Mouse (Mus musculus) heart, adult 2 months (tissue): Measurements from ENCODE around the gene Tfeb. TPM values are rescaled to one million over a fixed set of nuclear protein-coding genes. Genes with fewer than 3 reads are reported as not detected.

Experiments used
- DNase-seq, 2 experiments: peaks; one replicate each; pipeline ENCODE4 v3.0.0; 2021
- H3K27ac ChIP-seq: fragments of 200-600 bp; 2 replicates; pipeline ENCODE4 v1.8.1; 2022
- H3K27me3 ChIP-seq: fragments of 200-500 bp; 2 replicates; pipeline ENCODE4 v1.6.1; 2012; ENCODE audit warnings: mild to moderate bottlenecking, low read length, inconsistent platforms, mixed read lengths; ENCODE audit not compliant: control insufficient read depth, insufficient read depth
- H3K36me3 ChIP-seq: fragments of 200-500 bp; 2 replicates; pipeline ENCODE4 v1.6.1; 2012; ENCODE audit warnings: low read length, inconsistent platforms; ENCODE audit not compliant: control insufficient read depth, insufficient read depth
- H3K4me1 ChIP-seq: fragments of 200-500 bp; 2 replicates; pipeline ENCODE4 v1.6.1; 2011; ENCODE audit warnings: low read length; ENCODE audit not compliant: control insufficient read depth, insufficient read depth
- H3K4me3 ChIP-seq: fragments of 200-600 bp; 2 replicates; pipeline ENCODE4 v1.8.1; 2022
- H3K79me2 ChIP-seq: fragments of 200-500 bp; replicated peaks from 2 replicates; pipeline ENCODE4 v1.6.1; 2012; ENCODE audit warnings: mild to moderate bottlenecking, inconsistent platforms, low read length, moderate library complexity, mixed read lengths; ENCODE audit not compliant: control insufficient read depth, insufficient read depth
- H3K9ac ChIP-seq: fragments of 200-500 bp; 2 replicates; pipeline ENCODE4 v1.6.1; 2012; ENCODE audit warnings: low read depth, mild to moderate bottlenecking, control low read depth, inconsistent platforms, low read length, mixed read lengths
- CTCF ChIP-seq: fragments of 200-600 bp; IDR thresholded peaks from 2 replicates; pipeline ENCODE4 v1.8.1; 2022; ENCODE audit warnings: antibody characterized with exemption, mild to moderate bottlenecking, moderate library complexity
- EP300 ChIP-seq: fragments of 200-500 bp; IDR thresholded peaks from 2 replicates; pipeline ENCODE4 v1.6.1; 2011; ENCODE audit warnings: low read depth, low read length, control low read depth; ENCODE audit not compliant: insufficient read depth
- POLR2A ChIP-seq: fragments of 200-500 bp; IDR thresholded peaks from 2 replicates; pipeline ENCODE4 v1.6.1; 2011; ENCODE audit warnings: mild to moderate bottlenecking, low read depth, low read length, control low read depth; ENCODE audit not compliant: insufficient read depth
- WGBS: fragments of 180-500 bp; shearing (Covaris S2); methylation state at CpG from one replicate; pipeline ENCODE4 v1.1.7; 2018; 5-methylcytosine and 5-hydroxymethylcytosine counted together
- intact Hi-C: fragments of 180-260 bp; cut with DNase I; formaldehyde crosslinking; loops from one replicate; pipeline ENCODE4 v1.15.1; 2025
- polyA plus RNA-seq: library from polyadenylated mRNA; depleted of rRNA; stranded (reverse); fragments of >200 nt; gene quantifications from 2 replicates; pipeline ENCODE4 v1.2.3, GENCODE M21; 2012; rRNA removed
- total RNA-seq, 2 experiments: library from RNA; stranded (reverse); gene quantifications; 2 replicates each; pipeline ENCODE4 v1.2.3; 2021

The Tfeb gene
- total and polyA plus RNA-seq, 3 experiments = 33.5 to 42.7 (median 36.8) TPM

DNA sequence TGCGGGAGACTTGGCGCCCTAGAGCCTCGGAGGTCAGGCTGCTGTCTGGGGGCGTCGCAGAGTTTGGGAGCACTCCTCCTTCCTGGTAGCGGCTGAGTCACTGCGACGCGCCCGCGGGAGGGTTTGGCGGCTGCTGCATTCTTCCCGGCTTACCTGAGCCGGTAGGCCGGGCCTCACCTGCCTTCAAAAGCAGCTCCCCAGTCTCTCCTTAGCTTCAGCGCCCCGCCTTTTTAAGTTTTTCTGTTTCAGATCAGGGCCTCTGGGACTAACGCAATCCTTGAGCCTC lies 97.6 kb downstream of the Tfeb start, which contains the start of gene Mdfi:
TSS of gene Mdfi (minus strand) at position 210 of the 286 bp plus-strand sequence.
- TF ChIP-seq CTCF = no peak
- no peak for TF ChIP-seq EP300
- TF ChIP-seq POLR2A = no peak
- Histone ChIP-seq H3K27me3 (no peaks in the 10 kb centered on the region), H3K4me1 (no peaks in the 10 kb centered on the region), H3K27ac (no peak within 1 kb of the TSS), H3K36me3 (no peaks in the 10 kb centered on the region), H3K4me3 (peak within 1 kb of the TSS; percentile 56), H3K9ac (peak within 1 kb of the TSS; percentile 54), H3K79me2 (no peaks in the 10 kb centered on the region)
- WGBS = 13% methylated on average over 18 of the region's 18 CpGs
- DNase-seq = no peak
- intact Hi-C loops = no loop called here

DNA sequence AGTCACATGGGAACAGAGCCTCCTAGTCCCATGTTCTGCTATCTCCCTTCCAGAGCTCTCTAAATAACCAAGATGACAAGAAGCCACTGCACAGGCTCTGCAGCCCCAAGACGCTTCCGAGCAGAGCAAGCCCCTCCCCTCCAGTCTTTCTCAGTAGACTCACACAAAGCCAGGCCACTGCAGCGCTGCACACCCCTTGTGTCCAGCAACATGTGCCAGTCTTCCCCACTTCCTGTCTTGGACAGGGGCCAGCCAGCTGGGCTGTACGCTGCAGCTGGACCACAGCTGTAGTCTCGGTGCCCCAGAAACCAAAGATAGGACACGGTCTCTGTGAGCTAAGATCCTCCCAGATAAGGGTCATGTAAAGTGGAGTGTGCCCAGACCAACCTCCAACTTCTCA lies 101.0 kb downstream of the Tfeb start:
- 14% methylated on average over 6 of the region's 6 CpGs for WGBS

DNA sequence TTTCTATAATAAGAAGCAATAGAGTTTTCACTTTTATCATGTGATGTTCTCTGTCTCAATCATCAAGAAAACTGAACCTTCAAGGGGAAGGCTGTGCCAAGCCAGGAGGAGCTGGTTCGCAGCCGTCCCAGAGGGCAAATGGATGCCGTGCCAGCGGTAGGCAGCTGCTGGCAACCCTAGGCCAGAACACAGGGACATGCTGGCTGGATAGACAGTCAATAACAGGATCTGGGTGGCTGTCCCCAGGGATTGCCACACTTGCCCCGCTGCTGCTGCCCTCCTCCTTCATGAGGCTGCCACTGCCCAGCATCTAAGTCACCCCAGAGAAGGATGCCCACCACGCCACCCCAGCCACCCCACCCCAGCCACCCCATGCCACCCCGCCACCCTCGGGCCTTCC lies 104.7 kb downstream of the Tfeb start:
- Histone ChIP-seq H3K4me3 (no peak overlapping the region), H3K36me3 (no peaks in the 10 kb centered on the region), H3K9ac (no peak overlapping the region), H3K79me2 (no peaks in the 10 kb centered on the region), H3K27ac (no peak overlapping the region), H3K4me1 (peaks cover 8% of the 10 kb centered on the region), H3K27me3 (no peaks in the 10 kb centered on the region)
- no peak for DNase-seq
- intact Hi-C loops = no loop called here
- 81% methylated on average over 8 of the region's 8 CpGs for WGBS
- TF ChIP-seq POLR2A (no peak), CTCF (no peak), EP300 (no peak)

More for the DNA sequence above, 101.0 kb downstream of the Tfeb start:
- H3K27ac ChIP-seq = no peak overlapping the region
- H3K4me3 ChIP-seq = no peak overlapping the region
- H3K79me2 ChIP-seq = no peaks in the 10 kb centered on the region
- no peaks in the 10 kb centered on the region for H3K36me3 ChIP-seq
- intact Hi-C loops = no loop called here
- no peaks in the 10 kb centered on the region for H3K27me3 ChIP-seq
- peaks cover 5% of the 10 kb centered on the region for H3K4me1 ChIP-seq
- no peak for TF ChIP-seq EP300
- TF ChIP-seq CTCF = no peak
- no peak for TF ChIP-seq POLR2A
- no peak for DNase-seq
- no peak overlapping the region for H3K9ac ChIP-seq

Other genes with a start within 250 kb of the Tfeb start
- 10 to 100 TPM; 10.8 to 12.5 TPM for gene Taf8, start 234.7 kb upstream of the Tfeb start, total RNA-seq
- gene Taf8, start 234.7 kb upstream of the Tfeb start, polyA plus RNA-seq = 14.2 and 21.0 TPM in 2 replicates
- gene Ccnd3, start 232.0 kb upstream of the Tfeb start, total RNA-seq = 10 to 100 TPM; 75.9 to 83.7 TPM
- 75.1 and 77.5 TPM in 2 replicates for gene Ccnd3, start 232.0 kb upstream of the Tfeb start, polyA plus RNA-seq
- gene Bysl, start 125.5 kb upstream of the Tfeb start, total RNA-seq = 10 to 100 TPM; 15.7 to 15.9 TPM
- gene Bysl, start 125.5 kb upstream of the Tfeb start, polyA plus RNA-seq = 13.2 and 15.6 TPM in 2 replicates
- gene Med20, start 125.4 kb upstream of the Tfeb start, total RNA-seq = 10 to 100 TPM; 13.5 to 15.0 TPM
- gene Med20, start 125.4 kb upstream of the Tfeb start, polyA plus RNA-seq = 17.4 and 25.1 TPM in 2 replicates
- gene Gm20517, start 125.4 kb upstream of the Tfeb start, total RNA-seq = 1 to 10 TPM; 2.8 TPM
- 0.27 and 1.5 TPM in 2 replicates for gene Gm20517, start 125.4 kb upstream of the Tfeb start, polyA plus RNA-seq
- 1 to 10 TPM; 3.4 to 3.6 TPM for gene Usp49, start 106.3 kb upstream of the Tfeb start, total RNA-seq
- gene Usp49, start 106.3 kb upstream of the Tfeb start, polyA plus RNA-seq = 2.9 and 3.6 TPM in 2 replicates
- 100 to 1,000 TPM; 113 to 125 TPM for gene Tomm6, start 48.6 kb upstream of the Tfeb start, total RNA-seq
- 53.9 and 68.1 TPM in 2 replicates for gene Tomm6, start 48.6 kb upstream of the Tfeb start, polyA plus RNA-seq
- 1 to 10 TPM; 4.8 to 5.2 TPM for gene Frs3, start 48.0 kb upstream of the Tfeb start, total RNA-seq
- gene Frs3, start 48.0 kb upstream of the Tfeb start, polyA plus RNA-seq = 10.8 and 11.7 TPM in 2 replicates
- under 1 TPM; 0.78 to 0.89 TPM for gene Gm21981, start 42.6 kb upstream of the Tfeb start, total RNA-seq
- 0.73 and 1.2 TPM in 2 replicates for gene Gm21981, start 42.6 kb upstream of the Tfeb start, polyA plus RNA-seq
- 1 to 10 TPM; 3.7 to 3.9 TPM for gene Prickle4, start 42.3 kb upstream of the Tfeb start, total RNA-seq
- gene Prickle4, start 42.3 kb upstream of the Tfeb start, polyA plus RNA-seq = 4.0 and 8.3 TPM in 2 replicates
- gene Pgc, start 10.2 kb upstream of the Tfeb start, total RNA-seq = not detected
- gene Pgc, start 10.2 kb upstream of the Tfeb start, polyA plus RNA-seq = 0.59 TPM in 2 replicates
- gene Mdfi, start 97.7 kb downstream of the Tfeb start, total RNA-seq = 1 to 10 TPM; 1.8 to 2.0 TPM
- 9.6 and 11.1 TPM in 2 replicates for gene Mdfi, start 97.7 kb downstream of the Tfeb start, polyA plus RNA-seq
- gene Foxp4, start 187.6 kb downstream of the Tfeb start, total RNA-seq = 10 to 100 TPM; 10.0 to 11.7 TPM
- 10.2 and 13.7 TPM in 2 replicates for gene Foxp4, start 187.6 kb downstream of the Tfeb start, polyA plus RNA-seq